Mouse (Mus musculus): Measurements from ENCODE around the gene Hsd17b3. TPM values are rescaled to one million over a fixed set of nuclear protein-coding genes. Genes with fewer than 3 reads are reported as not detected.
"Not testable (repeated sequence)": the region's sequence is repeated elsewhere in the genome, so short reads cannot be mapped to it uniquely, and the experiment has no call there.

The Hsd17b3 gene
- polyA plus RNA-seq, 1 experiment from 2014 or later, result not detected

- DNase-seq (ENCODE audit: low spot score) (no peak), ATAC-seq (no peak)
- H3K9ac ChIP-seq (replicated peaks; ENCODE audit: low read depth), result no peak overlapping the region
- no peaks in the 10 kb centered on the region for H3K27me3 ChIP-seq (replicated peaks; ENCODE audit: insufficient read depth, low read length)
- TF ChIP-seq EP300 (IDR thresholded peaks at IDR 0.05) (no peak), CTCF (IDR thresholded peaks at IDR 0.05) (no peak)
- H3K36me3 ChIP-seq (ENCODE audit: insufficient read depth, low read length), result no peaks in the 10 kb centered on the region
- WGBS, result 81% methylated on average over 5 of the region's 5 CpGs
- no peak overlapping the region for H3K4me3 ChIP-seq (ENCODE audit: low read depth, low read length)
- no peaks in the 10 kb centered on the region for H3K9me3 ChIP-seq (ENCODE audit: low read length)
- H3K27ac ChIP-seq (ENCODE audit: low read length), result no peak overlapping the region
- H3K4me2 ChIP-seq (replicated peaks; ENCODE audit: low read depth, low read length), result no peak overlapping the region
- no peaks in the 10 kb centered on the region for H3K4me1 ChIP-seq (ENCODE audit: insufficient read depth, low read depth, low read length)
Measured at GRCm38 (mm10) chr13:64077591-64077990, 11.4 kb downstream of the Hsd17b3 start.

DNA sequence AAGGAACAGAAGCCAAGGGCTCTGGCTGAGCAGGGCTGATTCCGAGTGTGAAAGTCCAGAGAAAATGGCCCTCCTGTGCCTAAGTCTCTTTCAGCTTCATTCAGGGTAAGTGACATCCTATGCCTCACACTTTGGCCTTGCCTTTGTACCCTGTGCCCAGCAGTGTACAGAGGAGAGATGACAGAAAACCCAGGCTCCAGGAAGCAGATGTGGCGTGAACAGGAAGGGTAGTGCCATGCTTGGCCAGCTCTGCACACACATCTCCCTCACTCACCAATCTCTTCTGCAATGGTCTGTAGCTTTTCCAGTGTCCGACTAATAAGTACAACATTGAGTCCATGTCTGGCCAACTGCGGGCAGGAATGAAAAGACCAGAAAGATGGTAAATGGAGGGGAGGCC, 13.0 kb downstream of the Hsd17b3 start:
- TF ChIP-seq CTCF (IDR thresholded peaks at IDR 0.05) (no peak), EP300 (IDR thresholded peaks at IDR 0.05) (no peak)
- ATAC-seq (no peak), DNase-seq (ENCODE audit: low spot score) (no peak)
- Histone ChIP-seq H3K9me3 (ENCODE audit: low read length) (no peaks in the 10 kb centered on the region), H3K27me3 (replicated peaks; ENCODE audit: insufficient read depth, low read length) (no peaks in the 10 kb centered on the region), H3K27ac (ENCODE audit: low read length) (no peak overlapping the region), H3K4me1 (ENCODE audit: insufficient read depth, low read depth, low read length) (no peaks in the 10 kb centered on the region), H3K4me3 (ENCODE audit: low read depth, low read length) (no peak overlapping the region), H3K36me3 (ENCODE audit: insufficient read depth, low read length) (no peaks in the 10 kb centered on the region), H3K4me2 (replicated peaks; ENCODE audit: low read depth, low read length) (no peak overlapping the region), H3K9ac (replicated peaks; ENCODE audit: low read depth) (no peak overlapping the region)
- 85% methylated on average over 4 of the region's 4 CpGs for WGBS

GRCm38 (mm10) chr13:64066653-64067052, 22.4 kb downstream of the Hsd17b3 start:
- no peaks in the 10 kb centered on the region for H3K9me3 ChIP-seq (ENCODE audit: low read length)
- H3K4me3 ChIP-seq (ENCODE audit: low read depth, low read length), result no peak overlapping the region
- H3K4me2 ChIP-seq (replicated peaks; ENCODE audit: low read depth, low read length), result no peak overlapping the region
- TF ChIP-seq CTCF (IDR thresholded peaks at IDR 0.05), result no peak
- TF ChIP-seq EP300 (IDR thresholded peaks at IDR 0.05), result no peak
- DNase-seq (ENCODE audit: low spot score) (no peak), ATAC-seq (no peak)
- no peaks in the 10 kb centered on the region for H3K4me1 ChIP-seq (ENCODE audit: insufficient read depth, low read depth, low read length)
- no peak overlapping the region for H3K27ac ChIP-seq (ENCODE audit: low read length)
- H3K27me3 ChIP-seq (replicated peaks; ENCODE audit: insufficient read depth, low read length), result no peaks in the 10 kb centered on the region
- 17% methylated on average over 3 of the region's 3 CpGs for WGBS
- H3K36me3 ChIP-seq (ENCODE audit: insufficient read depth, low read length), result no peaks in the 10 kb centered on the region
- H3K9ac ChIP-seq (replicated peaks; ENCODE audit: low read depth), result no peak overlapping the region

GRCm38 (mm10) chr13:64064276-64064675, 24.8 kb downstream of the Hsd17b3 start:
- H3K4me2 ChIP-seq (replicated peaks; ENCODE audit: low read depth, low read length), result no peak overlapping the region
- TF ChIP-seq EP300 (IDR thresholded peaks at IDR 0.05), result no peak
- no peak for TF ChIP-seq CTCF (IDR thresholded peaks at IDR 0.05)
- no peaks in the 10 kb centered on the region for H3K4me1 ChIP-seq (ENCODE audit: insufficient read depth, low read depth, low read length)
- DNase-seq (ENCODE audit: low spot score) (no peak), ATAC-seq (no peak)
- no peak overlapping the region for H3K9ac ChIP-seq (replicated peaks; ENCODE audit: low read depth)
- H3K4me3 ChIP-seq (ENCODE audit: low read depth, low read length), result no peak overlapping the region
- no peaks in the 10 kb centered on the region for H3K27me3 ChIP-seq (replicated peaks; ENCODE audit: insufficient read depth, low read length)
- H3K9me3 ChIP-seq (ENCODE audit: low read length), result no peaks in the 10 kb centered on the region
- no peak overlapping the region for H3K27ac ChIP-seq (ENCODE audit: low read length)
- H3K36me3 ChIP-seq (ENCODE audit: insufficient read depth, low read length), result no peaks in the 10 kb centered on the region

DNA sequence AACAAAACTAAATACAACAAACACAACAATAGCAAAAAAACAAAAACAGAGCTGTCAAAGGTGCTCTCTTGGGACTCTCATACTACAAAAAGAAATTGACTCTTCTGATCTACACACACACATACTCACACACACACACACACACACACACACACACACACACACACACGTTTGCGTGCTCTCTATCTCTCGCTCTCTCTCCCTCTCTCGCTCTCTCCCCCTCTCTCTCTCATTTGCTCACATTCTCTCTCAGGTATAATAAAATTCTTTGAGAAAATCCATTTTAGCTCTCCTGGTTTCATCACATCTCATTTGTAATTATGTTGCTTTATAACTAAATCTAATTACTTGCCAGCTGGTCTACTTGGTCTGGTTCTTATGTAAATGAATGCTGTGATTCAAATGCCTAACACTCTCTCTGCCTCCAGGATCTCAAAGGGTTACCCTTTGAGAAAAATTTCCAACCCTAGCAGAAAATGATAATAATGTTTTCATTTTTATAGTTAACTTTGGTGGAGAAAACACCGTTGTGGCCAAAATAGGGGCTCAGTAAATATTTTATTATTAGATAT, 28.0 kb downstream of the Hsd17b3 start:
- Histone ChIP-seq H3K4me2 (replicated peaks; ENCODE audit: low read depth, low read length) (no peak overlapping the region), H3K27ac (ENCODE audit: low read length) (no peak overlapping the region), H3K9me3 (ENCODE audit: low read length) (no peaks in the 10 kb centered on the region), H3K4me3 (ENCODE audit: low read depth, low read length) (no peak overlapping the region), H3K27me3 (replicated peaks; ENCODE audit: insufficient read depth, low read length) (no peaks in the 10 kb centered on the region), H3K9ac (replicated peaks; ENCODE audit: low read depth) (no peak overlapping the region), H3K4me1 (ENCODE audit: insufficient read depth, low read depth, low read length) (no peaks in the 10 kb centered on the region), H3K36me3 (ENCODE audit: insufficient read depth, low read length) (no peaks in the 10 kb centered on the region)
- DNase-seq (ENCODE audit: low spot score) (no peak), ATAC-seq (no peak)
- 76% methylated on average over 5 of the region's 5 CpGs for WGBS
- no peak for TF ChIP-seq EP300 (IDR thresholded peaks at IDR 0.05)
- no peak for TF ChIP-seq CTCF (IDR thresholded peaks at IDR 0.05)

DNA sequence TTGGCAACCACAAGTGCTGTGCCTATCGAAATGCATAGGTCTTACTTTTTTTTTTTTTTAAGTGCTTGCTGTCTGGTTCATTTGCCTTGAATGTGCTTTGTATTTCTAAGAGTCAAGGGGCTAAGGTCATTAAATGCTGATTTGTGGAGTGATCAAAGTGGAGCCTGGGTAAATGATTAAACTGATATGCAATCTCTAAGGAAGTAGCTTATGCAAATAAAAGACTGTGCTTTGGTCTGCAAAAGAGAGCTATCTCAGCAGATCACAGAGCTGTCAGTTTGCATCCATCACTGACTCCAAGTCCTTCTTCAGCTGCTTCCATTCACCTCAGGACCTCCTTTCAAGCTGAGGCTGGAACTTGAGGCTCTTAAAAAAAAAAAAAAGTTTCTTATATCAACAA, 35.1 kb downstream of the Hsd17b3 start:
- Histone ChIP-seq H3K9me3 (ENCODE audit: low read length) (no peaks in the 10 kb centered on the region), H3K4me3 (ENCODE audit: low read depth, low read length) (no peak overlapping the region), H3K4me2 (replicated peaks; ENCODE audit: low read depth, low read length) (no peak overlapping the region), H3K27ac (ENCODE audit: low read length) (no peak overlapping the region), H3K9ac (replicated peaks; ENCODE audit: low read depth) (no peak overlapping the region), H3K4me1 (ENCODE audit: insufficient read depth, low read depth, low read length) (no peaks in the 10 kb centered on the region), H3K27me3 (replicated peaks; ENCODE audit: insufficient read depth, low read length) (no peaks in the 10 kb centered on the region), H3K36me3 (ENCODE audit: insufficient read depth, low read length) (no peaks in the 10 kb centered on the region)
- DNase-seq (ENCODE audit: low spot score) (no peak), ATAC-seq (no peak)
- no peak for TF ChIP-seq CTCF (IDR thresholded peaks at IDR 0.05)
- TF ChIP-seq EP300 (IDR thresholded peaks at IDR 0.05), result no peak
- WGBS, result 31% methylated on average over 1 of the region's 1 CpGs

- H3K27me3 ChIP-seq (replicated peaks; ENCODE audit: insufficient read depth, low read length); H3K9ac ChIP-seq (replicated peaks; ENCODE audit: low read depth); ATAC-seq; H3K4me1 ChIP-seq (ENCODE audit: insufficient read depth, low read depth, low read length); H3K4me2 ChIP-seq (replicated peaks; ENCODE audit: low read depth, low read length); H3K9me3 ChIP-seq (ENCODE audit: low read length); H3K36me3 ChIP-seq (ENCODE audit: insufficient read depth, low read length); H3K4me3 ChIP-seq (ENCODE audit: low read depth, low read length); H3K27ac ChIP-seq (ENCODE audit: low read length); DNase-seq (ENCODE audit: low spot score): not testable (repeated sequence)
- 67% methylated on average over 2 of the region's 2 CpGs for WGBS
Measured at GRCm38 (mm10) chr13:64052281-64052680, 36.7 kb downstream of the Hsd17b3 start.

All from lung, postnatal 0 days (tissue).